Mouse (Mus musculus): ENCODE measurements around the gene Uap1.

Uap1 gene

DNA sequence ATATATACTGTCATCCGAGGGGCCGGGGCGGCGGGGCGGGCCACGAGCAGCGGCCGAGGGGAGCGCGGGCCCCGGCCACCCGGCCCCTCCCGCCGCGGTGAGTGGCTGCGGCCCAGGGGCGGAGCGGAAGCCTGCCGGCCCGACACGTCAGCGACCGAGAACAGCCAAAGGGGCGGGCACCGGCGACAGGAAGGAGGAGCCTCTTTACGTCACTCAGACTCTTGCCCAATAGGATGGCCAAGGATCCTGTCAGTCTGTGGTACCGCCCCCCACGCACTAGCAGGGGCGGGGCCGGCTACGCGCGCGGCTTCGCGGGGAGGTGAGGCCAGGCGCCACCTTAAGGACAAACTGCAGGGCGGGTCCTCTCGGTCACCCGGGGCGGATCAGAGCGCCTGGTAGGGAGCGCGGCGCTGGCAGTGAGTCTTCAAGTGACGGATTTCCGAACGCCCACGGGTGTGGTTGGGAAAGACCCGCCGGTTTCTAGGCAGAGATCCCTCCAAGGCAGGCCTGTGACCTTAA is at the start of gene Uap1:
Uap1 (minus strand) TSS at position 144 of the 519 bp plus-strand sequence.
- peak; percentile 99 for DNase-seq

DNA sequence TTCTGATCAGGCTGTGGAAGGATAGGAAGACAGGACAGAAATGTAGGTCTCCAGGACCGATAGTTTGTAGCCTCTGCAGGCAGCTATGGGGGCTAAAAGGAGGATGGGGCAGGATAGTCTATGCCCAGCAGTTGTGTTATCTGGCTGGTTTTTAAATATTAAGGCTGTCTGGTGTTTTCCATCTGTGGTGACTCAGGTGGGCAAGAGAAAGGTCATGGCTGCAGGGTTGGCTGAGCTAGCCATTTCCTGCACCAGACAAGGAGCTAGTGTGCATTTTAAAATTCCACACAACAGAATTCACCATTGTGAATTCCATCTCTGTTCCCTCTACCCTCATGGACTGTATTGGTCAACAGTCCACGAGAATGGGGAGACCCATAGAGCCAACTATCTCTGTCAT is 48.5 kb upstream of the Uap1 start:
- DNase-seq, result no peak

DNA sequence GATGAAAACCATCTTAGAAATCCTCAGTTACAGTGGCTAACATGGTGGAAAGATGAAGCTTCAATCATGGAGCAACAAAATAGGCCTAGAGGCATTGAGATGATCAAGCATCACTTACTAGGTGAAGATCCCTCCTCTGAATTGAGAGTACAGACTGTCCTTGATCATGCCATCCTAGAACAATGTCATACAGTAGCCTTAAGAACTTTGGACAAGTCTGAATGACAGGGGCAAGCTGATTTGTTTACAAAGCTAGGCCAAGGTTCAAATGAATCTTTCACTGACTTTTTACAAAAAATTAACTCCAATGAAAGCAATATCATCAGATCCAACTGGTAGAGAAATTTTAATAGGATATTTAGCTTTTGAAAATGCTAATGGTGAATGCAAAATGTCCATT is 45.6 kb upstream of the Uap1 start:
- DNase-seq, result no peak

DNA sequence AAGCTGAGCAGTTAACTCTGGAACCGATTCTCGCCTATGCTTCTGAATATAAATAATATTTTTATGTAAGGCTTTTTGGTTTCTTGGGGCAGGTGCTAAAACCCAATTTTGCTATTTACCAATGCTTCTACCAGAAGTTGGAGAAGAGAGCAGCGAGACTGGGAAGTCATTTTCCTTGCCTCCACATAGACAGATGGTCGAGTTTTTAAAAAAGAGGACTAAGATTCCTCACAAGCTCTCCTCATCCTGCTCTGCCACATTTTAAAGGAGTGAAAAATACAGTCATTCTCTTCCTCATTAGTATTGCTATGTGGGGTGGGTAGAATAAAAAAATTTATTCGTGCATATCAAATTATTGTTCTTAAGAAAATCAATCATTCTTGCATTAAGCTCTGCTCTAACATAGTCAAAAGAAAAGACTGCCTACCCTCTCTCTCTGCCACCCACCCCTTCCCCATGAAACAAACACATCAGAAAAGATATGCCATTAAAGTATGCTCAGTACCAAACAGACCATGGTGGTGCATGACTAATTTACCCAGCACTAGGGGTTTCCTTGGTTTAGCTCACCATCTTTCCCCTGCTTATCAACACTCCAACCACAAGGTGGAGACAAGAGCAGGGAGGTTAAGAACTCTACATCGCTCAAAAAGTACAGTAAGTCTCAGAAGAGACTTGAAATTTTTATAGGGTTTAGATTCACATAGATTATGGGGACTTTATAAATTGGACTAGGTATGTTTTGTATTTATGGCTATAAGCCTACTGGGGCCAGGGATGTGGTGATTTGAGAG is 43.5 kb upstream of the Uap1 start:
- DNase-seq, result peak in 1 of 2 experiments; percentile 5

DNA sequence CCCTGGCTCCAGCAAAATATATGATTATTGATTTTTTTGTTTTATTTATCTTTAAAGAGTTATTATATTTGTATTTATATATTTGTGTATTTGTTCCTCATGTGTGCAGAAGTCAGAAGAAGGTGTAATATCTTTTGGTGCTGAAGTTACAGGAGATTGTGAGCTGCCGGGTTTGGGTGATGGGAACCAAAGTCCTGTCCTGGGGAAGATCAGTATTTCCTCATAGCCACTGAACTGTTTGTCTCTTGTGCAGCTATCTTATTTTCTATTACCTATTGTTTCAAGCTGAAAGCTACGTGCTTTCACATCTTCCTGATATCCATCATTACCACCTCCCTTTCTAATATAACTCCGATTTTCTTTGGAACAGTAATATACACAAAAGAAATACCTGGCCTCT is 40.8 kb upstream of the Uap1 start:
- DNase-seq, result no peak

DNA sequence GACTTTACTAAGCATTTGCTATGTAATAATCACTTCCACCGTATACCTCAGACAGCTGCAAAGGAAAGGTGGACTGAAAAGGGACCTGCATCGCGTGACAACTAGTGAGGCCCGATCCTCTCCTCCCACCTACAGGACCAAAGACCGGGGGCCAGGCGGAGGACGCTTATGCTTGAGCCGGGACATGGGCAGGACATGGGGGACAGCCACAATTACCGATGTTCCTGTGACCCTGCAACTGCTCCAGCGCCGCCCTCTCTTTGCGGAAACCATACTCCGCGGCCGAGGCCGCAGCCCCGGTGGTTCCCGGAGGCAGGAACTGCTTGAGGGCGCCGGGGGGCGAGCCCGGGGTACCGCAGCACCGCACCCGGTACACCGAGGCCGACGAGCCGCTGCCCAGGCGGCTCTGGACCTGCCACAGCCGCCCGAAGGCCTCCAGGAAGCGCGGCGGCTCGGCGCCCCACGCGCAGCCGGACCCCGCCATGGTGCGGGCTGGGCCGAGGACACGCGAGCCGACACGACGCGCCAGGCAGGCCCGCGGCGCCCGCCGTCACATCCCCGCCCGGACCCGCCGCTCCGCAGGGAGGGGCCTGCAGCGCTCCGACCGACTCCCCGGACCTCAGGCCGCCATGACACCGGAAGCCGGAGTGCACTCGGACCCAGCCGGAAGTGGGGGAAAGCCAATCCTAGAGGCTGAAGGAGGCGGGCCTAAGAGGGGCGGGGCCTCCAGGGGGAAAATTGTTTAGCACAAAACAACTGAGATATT is 40.2 kb upstream of the Uap1 start, which contains the start of gene Uhmk1:
Uhmk1 (minus strand) TSS at position 641 of the 766 bp plus-strand sequence.
- DNase-seq, result peak; percentile 91 to 93

DNA sequence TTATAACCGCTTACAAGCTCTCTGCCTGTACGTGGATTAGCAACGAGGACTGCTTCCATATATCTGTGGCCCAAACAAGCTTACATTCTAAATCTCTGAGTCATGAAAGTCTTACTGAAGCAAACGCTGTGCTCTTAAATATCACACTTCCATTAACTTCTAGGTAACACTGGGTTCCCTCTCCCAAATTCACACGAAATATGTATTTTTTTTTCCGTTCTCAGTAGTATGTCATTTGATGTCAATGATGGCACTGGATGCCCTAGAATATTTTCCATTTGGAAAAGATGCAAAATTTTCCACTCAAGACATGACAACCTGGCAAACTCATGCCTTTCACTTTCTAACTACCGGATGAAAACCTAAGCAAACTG is 39.6 kb upstream of the Uap1 start:
- no peak for DNase-seq

DNA sequence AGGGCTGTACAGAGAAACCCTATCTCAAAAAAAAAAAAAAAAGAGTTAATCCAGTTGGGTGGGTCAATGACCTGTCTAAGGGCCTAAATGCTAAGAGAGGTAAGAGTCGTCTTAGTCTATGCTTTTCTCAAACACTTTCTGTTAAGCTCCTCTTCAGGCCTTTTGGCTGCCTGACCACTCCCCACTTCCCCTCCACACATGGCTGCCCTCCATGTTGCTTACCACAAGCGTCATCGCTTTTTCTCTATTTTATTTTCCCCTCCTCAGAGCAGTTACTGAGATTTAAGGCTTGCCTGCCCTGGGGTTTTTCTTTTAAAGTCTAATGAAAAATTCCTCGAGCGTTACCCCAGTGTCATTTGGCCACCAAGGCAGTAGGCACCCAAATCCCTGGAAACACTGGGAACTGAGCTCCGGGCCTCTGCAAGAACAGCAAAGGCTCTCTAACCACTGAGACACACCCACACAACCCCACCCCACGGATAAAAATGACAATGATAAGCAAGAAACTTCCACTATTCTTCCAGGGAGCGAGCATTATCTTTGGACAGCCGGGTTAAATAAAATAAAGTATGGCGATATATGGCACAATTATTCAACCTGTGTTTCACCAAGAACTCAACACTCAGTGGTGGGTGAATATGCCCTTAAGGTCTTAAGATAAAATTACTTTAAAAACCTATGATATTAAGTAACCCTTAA is 38.6 kb upstream of the Uap1 start:
- no peak for DNase-seq

DNA sequence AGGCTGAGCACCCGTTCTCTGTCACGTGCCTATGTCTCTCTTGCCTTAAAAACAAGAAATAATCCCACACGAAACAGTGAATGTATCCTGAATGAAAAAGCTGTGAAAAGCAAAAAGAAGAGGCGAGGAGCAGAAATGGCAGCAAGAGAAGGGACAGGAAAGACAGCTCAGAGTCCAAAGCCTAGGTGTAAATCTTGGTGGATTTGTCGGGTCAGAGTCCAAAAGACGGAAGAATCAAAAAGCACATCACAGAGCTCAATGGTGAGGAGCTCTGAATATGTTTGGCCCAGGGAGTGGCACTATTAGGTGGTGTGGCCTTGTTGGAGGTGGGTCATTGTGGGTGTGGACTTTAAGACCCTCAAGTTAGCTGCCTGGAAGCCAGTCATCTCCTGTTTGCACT is 31.6 kb upstream of the Uap1 start:
- no peak for DNase-seq

DNA sequence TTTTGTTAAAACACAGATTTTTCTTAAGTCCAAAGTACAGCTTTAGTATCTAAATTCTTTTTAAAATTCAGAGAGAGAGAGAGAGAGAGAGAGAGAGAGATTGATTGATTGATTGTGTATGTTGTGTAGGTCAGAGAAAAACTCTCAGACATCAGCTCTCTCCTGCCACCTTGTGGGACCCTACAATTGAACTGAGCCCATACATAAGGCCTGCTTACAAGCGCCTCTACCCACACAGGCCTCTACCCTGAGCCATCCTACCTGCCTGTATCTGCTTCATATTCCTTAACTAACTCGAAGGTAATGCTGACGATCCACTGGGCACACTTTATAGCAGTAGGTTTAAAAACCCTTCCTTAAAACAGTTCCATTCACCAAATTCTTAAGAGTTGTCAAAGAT is 25.6 kb upstream of the Uap1 start:
- DNase-seq, result no peak

DNA sequence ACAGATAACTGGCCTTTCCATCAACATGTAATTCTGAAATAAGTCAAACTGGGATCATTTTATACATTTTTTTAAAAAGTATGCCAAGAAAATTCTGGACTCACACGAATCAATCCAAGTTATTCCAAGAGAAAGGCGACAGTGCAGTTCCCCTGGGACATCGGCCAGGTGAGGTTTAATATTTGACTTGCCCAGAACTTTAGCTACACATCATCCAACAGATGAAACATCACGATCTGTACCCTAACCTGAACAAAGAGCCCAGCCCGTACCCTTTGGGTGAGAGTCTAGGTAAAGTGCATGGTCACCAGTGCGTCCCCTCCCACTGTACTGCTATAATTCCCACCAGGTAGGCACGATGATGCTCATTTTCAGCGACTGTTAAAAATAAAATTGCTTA is 21.5 kb upstream of the Uap1 start:
- no peak for DNase-seq

DNA sequence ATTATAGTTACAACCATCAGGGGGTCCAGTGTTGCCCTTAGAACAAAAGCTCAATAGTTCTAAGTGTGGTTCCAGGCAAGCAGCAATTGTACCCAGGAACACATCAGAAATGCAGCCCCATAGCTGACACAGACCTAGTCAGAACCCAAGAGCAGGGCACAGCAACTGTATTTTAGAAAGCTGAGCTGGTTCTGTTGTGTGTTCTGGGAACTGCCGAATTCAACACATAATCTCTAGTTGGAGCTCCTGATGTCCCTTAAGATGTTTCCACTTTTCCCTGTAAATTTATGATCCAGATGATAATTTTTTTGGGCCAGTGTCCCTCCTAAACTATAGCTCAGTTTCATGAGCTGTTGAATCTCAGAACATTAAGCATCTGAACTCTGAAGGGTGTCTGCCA is 17.2 kb upstream of the Uap1 start:
- DNase-seq, result no peak

DNA sequence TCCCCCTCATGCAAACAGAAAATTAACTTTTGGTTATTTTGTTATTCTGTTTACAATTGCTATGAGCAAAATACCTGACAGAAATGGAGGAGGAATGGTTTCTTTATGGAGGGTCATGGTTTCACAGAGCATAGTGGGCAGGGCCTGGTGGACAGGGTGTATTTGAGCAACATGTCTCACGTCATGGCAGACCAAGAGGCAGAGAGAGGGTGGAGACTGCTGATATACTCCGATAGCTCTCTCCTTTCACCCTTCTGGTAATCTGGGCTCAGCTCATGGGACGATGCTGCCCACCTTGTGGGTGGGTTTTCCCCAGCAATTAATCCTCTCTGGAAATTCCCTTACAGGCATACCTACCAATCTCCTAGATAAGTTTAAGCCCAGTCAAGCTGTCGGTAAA is 15.5 kb upstream of the Uap1 start:
- no peak for DNase-seq

DNA sequence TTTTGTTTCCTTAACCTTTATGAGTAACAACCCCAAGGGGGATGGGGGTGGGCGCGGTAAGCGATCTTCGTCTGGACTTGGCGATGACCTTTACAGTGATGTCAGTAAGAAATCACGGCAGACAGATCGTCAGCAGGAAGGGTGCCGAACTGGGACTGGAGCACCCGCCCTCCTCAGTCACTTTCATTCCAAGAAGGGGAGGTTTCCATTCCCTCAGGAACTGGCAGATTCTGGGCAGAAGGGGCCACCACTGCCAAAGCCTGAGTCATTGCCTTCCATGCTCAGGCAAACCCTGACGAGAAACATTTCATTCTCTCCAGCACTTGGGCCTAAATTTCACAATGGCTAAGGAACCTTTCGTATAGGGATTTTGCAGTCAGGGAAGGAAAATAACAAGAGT is 13.8 kb upstream of the Uap1 start:
- DNase-seq, result peak; percentile 60 to 67

DNA sequence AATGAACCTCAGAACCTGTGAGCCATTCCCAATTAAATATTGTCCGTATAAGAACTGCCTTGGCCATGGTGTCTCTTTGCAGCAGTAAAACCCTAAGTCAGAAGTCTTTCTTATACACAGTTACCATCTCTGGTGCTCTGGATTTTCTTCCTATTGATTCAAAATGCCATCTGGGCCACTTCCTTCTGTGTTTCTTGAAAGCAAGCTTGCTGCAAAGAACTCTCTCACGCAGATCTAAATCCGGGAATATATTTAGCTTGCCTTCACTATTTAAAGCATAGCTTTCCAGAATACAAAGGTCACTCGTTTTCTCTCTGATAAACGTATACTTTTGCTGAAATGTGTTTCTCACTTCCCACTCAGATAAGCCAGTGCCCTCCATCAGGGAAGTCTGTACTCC is 11.8 kb upstream of the Uap1 start:
- no peak for DNase-seq

DNA sequence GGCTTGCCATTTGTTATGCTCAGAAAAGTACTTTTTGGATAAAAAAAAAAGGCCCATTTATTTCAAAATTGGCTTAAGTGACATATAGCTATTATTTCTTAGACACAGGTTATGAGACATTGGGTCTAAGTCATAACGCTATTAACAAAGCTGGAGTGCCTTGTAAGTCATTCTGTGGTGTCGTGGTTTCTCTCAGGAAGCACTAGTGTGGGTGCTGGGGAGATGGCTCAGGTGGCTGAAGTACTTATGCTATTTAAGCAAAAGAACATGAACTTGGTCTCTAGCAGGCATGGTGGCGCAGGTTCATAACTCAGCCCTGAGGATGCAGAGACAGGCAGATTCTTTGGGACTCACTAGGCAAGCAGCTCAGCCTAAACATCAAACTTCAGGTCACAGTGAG is 10.4 kb upstream of the Uap1 start:
- DNase-seq, result no peak

DNA sequence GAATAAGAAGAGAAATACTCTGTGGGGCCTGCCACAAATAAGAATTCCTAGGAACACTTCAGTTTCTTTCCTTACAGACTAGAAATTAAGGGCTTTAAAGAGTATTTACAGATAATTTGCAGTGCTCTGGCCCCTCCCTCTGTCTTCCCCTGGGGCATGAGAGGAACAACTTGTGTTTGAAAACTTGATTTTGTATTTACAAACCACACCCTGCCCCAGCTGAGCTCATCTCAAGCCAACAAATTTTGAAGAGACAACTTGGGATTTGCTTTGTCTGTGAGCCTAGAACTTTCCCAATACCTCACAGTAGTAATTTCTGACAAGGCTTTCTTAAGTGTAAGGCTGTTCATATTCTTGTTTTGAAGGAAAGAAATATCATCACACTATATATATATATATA is 7.9 kb upstream of the Uap1 start:
- peak in 1 of 2 experiments; percentile 33 for DNase-seq

DNA sequence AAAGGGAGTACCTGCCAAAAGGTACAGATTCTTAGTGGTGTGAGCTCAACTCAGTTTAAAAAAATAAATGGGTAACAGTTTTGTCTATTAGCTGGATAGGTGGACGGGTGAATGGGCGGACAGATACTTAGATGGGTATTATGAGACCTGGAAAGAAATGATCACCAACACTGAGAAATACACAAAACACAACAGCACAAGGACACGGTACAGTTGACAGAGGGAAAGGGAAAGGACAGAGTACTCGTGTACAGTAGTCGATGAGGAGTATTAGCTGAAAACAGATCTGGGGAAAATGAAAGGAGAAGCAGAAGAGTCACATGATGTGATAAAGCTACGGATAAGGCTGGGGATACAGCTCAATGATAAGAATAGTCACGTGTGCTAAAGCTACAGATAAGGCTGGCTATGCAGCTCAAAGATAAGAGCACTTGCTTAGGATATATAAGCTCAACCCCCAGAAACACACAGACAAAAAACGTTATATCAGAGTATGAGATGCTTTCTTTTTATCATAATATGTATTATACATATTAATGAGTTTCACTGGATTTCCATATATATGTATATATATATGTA is 2.0 kb upstream of the Uap1 start:
- no peak for DNase-seq

DNA sequence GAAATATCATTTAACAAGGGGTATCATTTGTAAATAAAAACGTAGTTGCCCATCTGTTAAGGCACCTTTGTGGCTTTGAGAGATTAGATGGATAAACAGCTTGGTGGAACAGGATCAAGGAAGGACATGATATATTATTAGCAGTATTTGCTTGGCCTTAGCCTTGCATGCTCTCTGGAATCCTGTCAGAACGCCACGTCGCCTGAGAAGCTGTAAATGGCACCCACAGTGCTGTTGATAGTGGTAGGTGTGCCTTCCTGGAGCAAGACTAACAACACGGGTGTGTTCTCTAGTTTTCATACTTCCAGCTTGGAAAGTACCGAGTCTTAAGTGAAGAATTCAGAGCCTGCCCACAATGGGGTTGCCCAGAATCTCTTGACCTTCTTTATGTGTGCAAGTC is 1.1 kb upstream of the Uap1 start:
- DNase-seq, result peak in 1 of 2 experiments; percentile 17

DNA sequence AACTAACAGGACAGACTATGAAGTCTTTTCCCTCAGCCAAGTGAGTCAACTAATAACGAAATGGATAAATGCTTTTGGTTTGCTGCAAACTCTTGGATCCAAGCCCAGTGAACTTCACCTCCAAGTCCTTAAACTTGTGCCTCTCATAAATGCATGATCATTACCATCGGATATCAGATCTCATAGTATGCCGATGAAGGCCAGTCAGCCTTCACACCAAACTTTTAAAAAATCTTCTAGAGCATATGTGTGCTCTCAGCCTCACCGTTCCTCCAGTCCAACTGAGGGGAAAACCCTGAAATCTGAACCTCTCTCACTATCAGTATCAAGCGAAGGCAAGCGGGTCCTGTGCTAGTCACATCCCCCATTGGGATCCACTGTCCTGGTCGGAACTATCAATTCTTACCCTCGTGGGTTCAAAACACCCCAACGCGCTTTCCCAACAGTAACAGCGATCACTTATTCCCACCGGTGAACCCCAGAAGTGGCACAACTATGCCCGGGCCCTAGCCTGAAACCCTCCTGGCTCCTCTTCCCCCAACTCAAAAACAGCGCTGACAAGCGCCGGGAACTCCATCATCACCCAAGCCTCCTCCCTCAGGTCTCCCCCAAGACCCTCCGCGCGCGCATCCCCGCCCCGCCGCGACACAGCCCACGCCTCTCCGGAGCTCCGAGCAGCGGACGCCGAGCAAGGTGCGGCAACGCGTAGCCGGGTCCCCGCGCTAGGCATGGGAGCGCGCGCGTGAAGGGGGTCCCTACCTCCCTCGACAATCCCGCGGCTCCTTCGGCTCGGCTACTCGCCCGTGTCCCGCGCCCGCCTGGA is 555 bp downstream of the Uap1 start:
- peak in 1 of 2 experiments; percentile 36 for DNase-seq

DNA sequence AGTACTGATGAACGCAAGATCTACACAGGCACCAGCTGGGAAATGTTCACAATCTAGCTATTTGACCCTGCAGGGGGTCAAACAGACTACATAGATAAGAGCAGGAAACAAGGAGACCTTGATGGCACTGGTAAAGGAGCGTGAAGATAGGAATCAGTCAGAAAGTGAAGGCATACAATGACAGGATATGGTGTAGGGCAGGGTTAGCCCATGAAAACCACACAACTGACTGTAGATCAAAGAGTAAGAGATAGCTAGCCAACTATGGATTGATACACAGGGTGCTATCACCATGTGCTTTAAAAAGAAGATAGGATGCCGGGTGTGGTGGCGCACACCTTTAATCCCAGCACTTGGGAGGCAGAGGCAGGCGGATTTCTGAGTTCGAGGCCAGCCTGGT is 7.0 kb downstream of the Uap1 start:
- DNase-seq, result no peak

DNA sequence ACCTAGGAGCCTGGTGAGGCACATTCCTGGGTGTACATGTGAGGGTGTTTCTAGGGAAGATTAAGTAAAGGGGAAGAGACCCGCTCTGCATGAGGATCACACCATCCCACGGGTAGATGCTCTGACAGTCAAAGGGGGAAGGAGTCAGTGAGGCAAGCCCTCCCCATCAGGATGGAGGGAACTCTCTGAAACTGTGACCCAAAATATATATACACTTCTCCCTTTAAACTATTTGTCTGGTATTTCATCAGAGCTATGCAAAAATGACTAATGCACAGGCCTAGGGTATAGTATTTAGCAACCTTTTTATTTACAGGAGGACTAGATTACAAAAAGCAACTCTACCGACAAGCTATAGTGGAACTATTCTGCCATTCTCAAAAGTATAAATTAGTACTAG is 9.8 kb downstream of the Uap1 start:
- DNase-seq, result no peak
